Mouse (Mus musculus) left cerebral cortex, adult 2 months (tissue): ENCODE measurements around the gene Pappa. TPM values are rescaled to one million over a fixed set of nuclear protein-coding genes. Genes with fewer than 3 reads are reported as not detected.
A peak's percentile ranks its signal among the peaks of the same experiment; 100 is the strongest.

Experiments
- DNase-seq, 2 experiments: peaks; one replicate each; pipeline ENCODE4 v3.0.0; 2021 to 2022; ENCODE audit warnings: low spot score in 2 of 2, mixed read lengths in 1 of 2; ENCODE audit errors: extremely low spot score in 1 of 2
- H3K27ac ChIP-seq: fragments of 200-600 bp; 2 replicates; pipeline ENCODE4 v1.8.1; 2022
- H3K4me3 ChIP-seq: fragments of 200-600 bp; 2 replicates; pipeline ENCODE4 v1.8.1; 2022
- CTCF ChIP-seq: fragments of 200-600 bp; IDR thresholded peaks from 2 replicates; pipeline ENCODE4 v1.8.1; 2022; ENCODE audit warnings: antibody characterized with exemption, mild to moderate bottlenecking, moderate library complexity
- intact Hi-C: fragments of 180-260 bp; cut with DNase I; formaldehyde crosslinking; loops from one replicate; pipeline ENCODE4 v1.15.1; 2025
- total RNA-seq, 2 experiments: library from RNA; stranded (reverse); gene quantifications; 2 replicates each; pipeline ENCODE4 v1.2.3; 2021

Gene Pappa
- total RNA-seq, 2 experiments from 2014 or later = 0.47 to 0.61 TPM

DNA sequence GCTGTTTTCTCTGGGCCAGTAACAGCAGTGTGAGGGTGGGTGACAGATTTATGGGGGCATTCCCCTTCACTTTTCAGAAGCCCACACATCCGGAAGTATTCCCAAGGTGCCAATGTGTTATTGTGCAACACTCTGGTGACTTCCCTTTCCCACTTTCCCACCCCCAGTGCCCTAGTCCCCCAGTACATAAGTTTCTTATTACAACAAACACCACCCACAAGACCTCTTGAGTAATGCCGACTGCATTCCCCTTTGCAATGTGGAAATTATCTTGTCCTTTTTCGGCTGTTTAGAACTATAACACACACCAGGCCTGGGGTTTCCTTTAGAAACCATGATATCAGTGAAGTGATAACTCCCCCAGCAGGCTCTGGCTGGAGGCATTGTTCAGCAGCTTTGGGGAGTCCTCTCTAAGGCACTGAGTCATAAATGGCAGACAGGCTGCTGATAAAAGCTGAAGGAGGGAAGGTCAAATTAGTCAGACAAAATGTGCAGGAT lies 118.5 kb downstream of the Pappa start:
- Histone ChIP-seq H3K27ac (no peak overlapping the region), H3K4me3 (no peak overlapping the region)
- intact Hi-C loops = loop anchor here (10.0 kb wide), 1 partner anchor 232 kb away; no protein-coding TSS in a partner anchor
- no peak for DNase-seq
- TF ChIP-seq CTCF = no peak

DNA sequence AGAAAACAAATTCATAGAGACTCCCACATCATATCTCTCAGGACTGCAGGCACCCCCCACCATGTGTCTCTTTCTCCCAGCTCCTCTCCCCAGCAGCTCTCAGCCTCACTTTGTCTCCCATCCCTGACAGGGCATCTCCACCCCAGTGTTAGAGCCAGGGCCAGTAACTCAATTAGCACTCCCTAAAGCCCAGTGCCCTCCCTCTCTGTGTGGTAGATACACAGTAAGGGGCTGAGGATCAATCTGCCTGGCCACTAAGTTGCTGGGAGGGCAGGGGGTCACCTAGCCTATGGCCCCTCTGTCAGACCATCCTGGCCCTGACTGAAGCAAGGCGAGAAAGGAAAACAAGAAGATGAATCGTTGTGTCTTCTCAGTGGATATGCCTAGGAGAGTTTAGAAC lies 119.3 kb downstream of the Pappa start:
- intact Hi-C loops = loop anchor here (10.0 kb wide), 1 partner anchor 232 kb away; no protein-coding TSS in a partner anchor

DNA sequence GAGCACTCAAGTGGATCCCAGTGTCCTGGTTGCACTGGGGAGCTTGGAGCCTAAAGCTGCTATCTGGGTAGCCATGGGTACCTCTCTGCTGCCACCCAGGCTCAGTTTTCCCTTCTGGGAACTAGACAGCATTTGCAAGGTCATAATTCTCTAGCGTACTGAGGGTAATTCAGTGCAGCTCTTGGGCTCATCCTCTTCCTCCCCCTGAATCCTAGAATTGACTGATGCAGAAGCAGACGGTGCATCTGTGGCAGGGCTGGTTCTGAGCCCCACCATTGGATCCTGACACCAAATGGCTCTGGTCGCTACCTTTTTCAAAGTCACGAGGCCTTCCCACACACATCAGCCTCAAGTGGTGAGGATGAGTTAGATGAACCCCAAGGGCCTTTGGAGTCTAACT lies 121.0 kb downstream of the Pappa start:
- intact Hi-C loops = loop anchor here (5.0 to 10.0 kb wide), 2 partner anchors 52 to 230 kb away; no protein-coding TSS in a partner anchor
- TF ChIP-seq CTCF = no peak
- Histone ChIP-seq H3K27ac (no peak overlapping the region), H3K4me3 (no peak overlapping the region)
- no peak for DNase-seq

More for the DNA sequence above, 119.3 kb downstream of the Pappa start:
- no peak for TF ChIP-seq CTCF
- no peak for DNase-seq
- Histone ChIP-seq H3K27ac (no peak overlapping the region), H3K4me3 (no peak overlapping the region)

DNA sequence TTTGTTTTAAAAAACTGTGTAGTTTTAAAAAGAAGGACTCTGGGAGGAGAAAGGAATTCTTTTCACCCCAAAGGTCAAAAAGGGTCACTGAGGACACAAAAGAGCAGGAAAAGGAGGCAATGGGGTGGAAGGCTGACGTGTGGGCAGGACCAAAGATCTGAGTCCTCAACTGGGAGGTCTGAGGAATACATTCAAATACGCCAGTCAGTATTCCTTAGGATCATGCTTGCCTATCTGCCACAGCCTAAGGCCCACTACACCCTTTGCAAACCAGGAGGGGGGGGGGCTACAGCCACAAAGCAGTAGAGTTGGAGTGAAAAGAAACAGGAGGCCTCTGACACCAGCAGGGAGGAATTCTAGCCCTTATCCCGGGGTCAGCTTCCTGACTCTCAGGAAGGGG lies 121.5 kb downstream of the Pappa start:
- H3K4me3 ChIP-seq = no peak overlapping the region
- intact Hi-C loops = loop anchor here (5.0 to 10.0 kb wide), 2 partner anchors 52 to 229 kb away; no protein-coding TSS in a partner anchor
- TF ChIP-seq CTCF = no peak

DNA sequence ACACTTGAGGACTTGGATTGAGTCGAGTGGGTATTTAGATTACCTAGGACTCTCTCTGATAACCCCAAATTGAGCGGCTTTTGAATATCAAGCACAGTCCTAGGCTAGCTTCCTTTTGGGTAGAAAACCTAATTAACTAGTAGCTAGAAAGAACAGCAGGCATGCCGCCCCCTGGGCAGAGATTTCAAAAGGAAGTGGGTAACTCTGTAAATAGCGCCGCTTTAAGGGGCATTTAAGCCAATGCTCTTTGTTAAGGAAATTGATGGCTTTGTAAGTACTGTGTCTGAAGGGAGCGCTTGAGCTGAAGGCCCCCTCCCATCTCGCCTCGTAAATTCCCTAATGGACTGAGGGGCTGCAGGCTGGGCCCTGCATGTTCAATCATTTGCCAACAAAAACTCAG lies 128.2 kb downstream of the Pappa start:
- H3K27ac ChIP-seq = no peak overlapping the region
- TF ChIP-seq CTCF = no peak
- intact Hi-C loops = no loop called here
- DNase-seq = no peak
- H3K4me3 ChIP-seq = no peak overlapping the region

More for the DNA sequence above, 121.5 kb downstream of the Pappa start:
- no peak for DNase-seq
- H3K27ac ChIP-seq = no peak overlapping the region

DNA sequence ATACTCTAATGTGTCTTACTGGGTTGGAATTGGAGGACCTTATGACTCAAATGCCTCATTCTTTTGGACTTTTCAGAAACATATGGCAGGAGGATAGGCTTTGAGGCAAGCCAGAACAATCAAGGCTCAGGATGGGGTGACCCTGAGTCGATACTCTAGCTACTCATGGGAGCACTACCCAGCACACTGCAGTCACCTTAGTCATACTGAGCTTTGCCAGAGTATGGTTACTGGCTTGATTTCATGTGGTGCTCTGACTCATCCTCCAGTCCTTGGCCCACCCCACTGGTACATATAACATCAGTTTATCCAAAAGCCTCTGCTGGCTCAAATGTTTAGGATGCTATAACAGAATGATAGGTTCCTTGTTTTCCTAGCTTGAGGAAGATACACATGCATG lies 130.1 kb downstream of the Pappa start:
- TF ChIP-seq CTCF = no peak
- intact Hi-C loops = no loop called here
- Histone ChIP-seq H3K27ac (no peak overlapping the region), H3K4me3 (no peak overlapping the region)
- DNase-seq = no peak

DNA sequence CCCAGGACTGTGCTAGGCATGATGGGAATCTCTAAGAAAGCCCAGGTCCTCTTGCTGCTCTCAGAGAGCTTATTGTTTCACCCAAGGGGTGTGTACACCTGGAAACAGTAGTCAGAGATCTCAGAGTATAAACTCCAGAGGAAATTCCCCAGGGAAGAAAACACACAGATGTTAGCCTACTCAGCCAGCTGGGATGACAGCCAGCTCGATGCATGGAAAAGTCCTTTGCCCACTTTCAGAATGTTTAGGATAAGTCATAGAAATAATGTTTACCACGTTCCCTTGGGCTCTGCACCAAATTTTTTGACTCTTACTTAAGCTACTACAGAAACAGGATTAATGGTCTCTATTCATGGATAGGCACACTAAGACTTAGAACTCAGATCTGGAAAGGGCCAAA lies 143.1 kb downstream of the Pappa start:
- intact Hi-C loops = no loop called here
- no peak overlapping the region for H3K4me3 ChIP-seq
- no peak for TF ChIP-seq CTCF

DNA sequence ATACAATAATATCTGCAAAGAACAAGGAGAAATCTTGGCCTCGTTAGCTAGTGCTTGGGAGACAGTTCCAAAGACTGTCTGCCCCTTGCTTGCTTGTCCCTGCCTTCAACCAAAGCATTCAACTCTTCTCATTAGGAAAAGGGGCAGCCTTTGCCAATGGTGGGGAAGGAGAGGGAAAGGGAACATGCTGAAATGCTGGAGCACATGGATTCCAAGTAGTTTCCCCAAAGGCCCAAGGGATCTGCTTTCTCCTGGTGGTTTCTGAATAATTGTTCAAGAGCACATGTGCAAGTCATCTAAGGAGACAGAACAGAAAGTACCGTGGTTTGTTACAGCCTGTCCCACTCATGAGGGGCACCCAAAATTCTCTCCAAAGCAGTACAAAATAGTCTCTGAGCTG lies 146.0 kb downstream of the Pappa start:
- H3K4me3 ChIP-seq = no peak overlapping the region
- no peak overlapping the region for H3K27ac ChIP-seq
- no peak for TF ChIP-seq CTCF
- intact Hi-C loops = no loop called here
- DNase-seq = no peak

More for the DNA sequence above, 143.1 kb downstream of the Pappa start:
- no peak overlapping the region for H3K27ac ChIP-seq
- DNase-seq = no peak

GRCm38 (mm10) chr4:65272295-65272694 lies 148.3 kb downstream of the Pappa start:
- intact Hi-C loops = no loop called here
- H3K27ac ChIP-seq = no peak overlapping the region
- DNase-seq = peak in 1 of 2 experiments; percentile 11
- no peak overlapping the region for H3K4me3 ChIP-seq
- no peak for TF ChIP-seq CTCF

DNA sequence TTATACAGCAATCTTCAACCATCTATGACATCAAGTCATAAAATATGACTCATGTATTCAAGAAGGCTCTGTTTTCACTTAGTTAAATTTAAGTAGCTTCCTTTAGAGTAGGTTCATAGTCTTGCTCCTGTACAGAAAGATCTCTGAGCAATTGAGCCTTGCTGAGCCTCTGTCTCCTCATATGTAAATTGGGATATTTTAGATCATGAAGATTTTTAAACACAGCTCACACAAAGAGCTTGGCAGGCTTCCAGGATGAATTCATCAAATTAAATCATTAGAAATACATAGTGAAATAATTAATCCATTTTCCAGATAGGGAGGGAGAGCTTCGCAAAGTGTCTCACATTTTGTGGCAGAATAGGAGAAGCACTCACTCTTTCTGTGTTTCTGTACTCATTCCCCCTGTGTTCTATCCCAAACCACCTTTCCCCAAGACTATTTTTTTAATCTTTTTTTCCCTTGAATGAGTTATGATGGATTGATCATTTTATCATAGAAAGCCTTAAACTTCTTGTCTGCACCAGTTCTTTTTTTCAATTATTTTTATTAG lies 149.4 kb downstream of the Pappa start:
- intact Hi-C loops = no loop called here
- H3K4me3 ChIP-seq = no peak overlapping the region
- no peak for TF ChIP-seq CTCF
- H3K27ac ChIP-seq = no peak overlapping the region
- no peak for DNase-seq

DNA sequence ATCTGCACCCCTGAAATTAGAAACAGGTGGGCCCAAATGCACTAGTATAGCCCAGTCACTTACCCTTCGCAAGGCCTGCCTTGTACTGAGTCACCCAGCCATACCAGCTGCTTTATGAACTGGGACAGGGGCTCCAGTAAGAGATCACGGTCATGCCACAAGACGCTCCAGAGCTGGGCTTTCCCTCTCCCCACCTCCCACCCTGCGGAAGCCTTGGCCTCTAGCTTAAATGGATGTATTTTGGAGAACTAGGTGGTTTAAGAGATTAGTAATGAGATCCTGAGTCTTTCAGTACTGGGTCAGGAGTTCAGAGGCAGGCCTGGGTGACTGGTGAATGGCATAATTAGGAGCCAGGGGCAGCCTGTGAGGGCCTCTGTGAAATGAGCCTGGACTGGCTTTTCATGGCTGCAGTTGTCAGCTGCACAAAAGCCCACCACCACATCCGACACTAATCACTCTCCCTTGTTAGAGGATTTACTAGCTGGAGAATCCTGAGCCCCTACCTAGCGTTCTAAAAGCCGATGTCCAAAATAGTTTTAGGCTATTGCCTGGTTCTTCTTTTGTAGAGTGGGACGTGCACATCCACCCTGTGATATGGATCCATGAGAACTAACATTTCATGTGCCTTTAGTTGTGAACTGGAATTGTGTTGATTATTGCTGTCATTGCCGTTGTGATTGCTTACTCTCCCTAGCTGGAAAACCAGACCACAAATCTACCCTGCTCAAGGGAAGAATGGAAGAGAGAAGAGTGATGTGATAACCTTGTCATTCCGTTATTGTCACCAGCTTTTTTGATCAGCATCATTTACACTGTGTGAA lies 154.7 kb downstream of the Pappa start:
- intact Hi-C loops = no loop called here

GRCm38 (mm10) chr4:65279272-65279653 lies 155.3 kb downstream of the Pappa start:
- Histone ChIP-seq H3K4me3 (no peak overlapping the region), H3K27ac (no peak overlapping the region)
- DNase-seq = no peak
- TF ChIP-seq CTCF = no peak
- intact Hi-C loops = no loop called here

More for the DNA sequence above, 154.7 kb downstream of the Pappa start:
- DNase-seq = no peak
- no peak for TF ChIP-seq CTCF
- Histone ChIP-seq H3K27ac (no peak overlapping the region), H3K4me3 (no peak overlapping the region)
